Mouse (Mus musculus) macrophage (primary cell): ENCODE data around the gene Fbxl3. TPM values are rescaled to one million over a fixed set of nuclear protein-coding genes. Genes with fewer than 3 reads are reported as not detected.

ENCODE experiments used
- H3K27ac ChIP-seq: fragments of 350-480 bp; formaldehyde crosslinking; 2 replicates; pipeline ENCODE4 v1.9.0; 2021
- H3K36me3 ChIP-seq: fragments of 350-480 bp; formaldehyde crosslinking; 2 replicates; pipeline ENCODE4 v1.9.0; 2021; ENCODE audit errors: inconsistent target
- H3K4me3 ChIP-seq: fragments of 350-480 bp; formaldehyde crosslinking; 2 replicates; pipeline ENCODE4 v1.9.0; 2021; ENCODE audit errors: inconsistent target
- H3K79me2 ChIP-seq: fragments of 350-480 bp; formaldehyde crosslinking; 2 replicates; pipeline ENCODE4 v1.9.0; 2021; ENCODE audit errors: inconsistent target
- WGBS: methylation state at CpG from one replicate; pipeline ENCODE4 v1.1.7; 2026; ENCODE audit warnings: inconsistent platforms; ENCODE audit not compliant: missing documents; 5-methylcytosine and 5-hydroxymethylcytosine counted together
- polyA plus RNA-seq: library from polyadenylated mRNA; stranded (reverse); fragments of 250-400 nt; gene quantifications from 3 replicates; pipeline ENCODE4 v1.2.4, GENCODE M21; 2018; ENCODE audit warnings: inconsistent platforms

The Fbxl3 gene
- polyA plus RNA-seq, 1 experiment from 2014 or later: 27.5 TPM

DNA sequence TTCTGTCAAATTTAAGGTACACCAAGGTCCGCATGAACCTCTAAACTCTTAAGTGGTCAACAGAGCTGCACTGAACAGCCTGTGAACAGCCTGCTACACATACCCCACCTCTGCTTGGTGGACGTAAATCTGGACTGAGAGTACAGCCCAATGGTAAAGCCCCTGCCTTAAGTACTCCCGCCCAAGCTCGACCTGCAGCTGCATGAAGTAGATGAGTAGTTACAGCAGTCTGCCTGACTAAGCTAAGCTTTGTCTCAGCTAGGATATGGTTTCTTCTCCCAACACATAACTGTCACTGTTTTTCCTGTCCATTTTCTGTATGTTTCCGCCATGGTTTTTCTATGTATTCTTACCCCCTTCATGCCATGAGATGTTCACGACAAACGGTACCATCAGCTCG is 3.5 kb downstream of the Fbxl3 start:
- peaks cover 78% of the 10 kb centered on the region for H3K79me2 ChIP-seq
- no peak overlapping the region for H3K4me3 ChIP-seq
- no peak overlapping the region for H3K27ac ChIP-seq
- WGBS: 97% methylated on average over 8 of the region's 8 CpGs
- peaks cover 26% of the 10 kb centered on the region for H3K36me3 ChIP-seq

DNA sequence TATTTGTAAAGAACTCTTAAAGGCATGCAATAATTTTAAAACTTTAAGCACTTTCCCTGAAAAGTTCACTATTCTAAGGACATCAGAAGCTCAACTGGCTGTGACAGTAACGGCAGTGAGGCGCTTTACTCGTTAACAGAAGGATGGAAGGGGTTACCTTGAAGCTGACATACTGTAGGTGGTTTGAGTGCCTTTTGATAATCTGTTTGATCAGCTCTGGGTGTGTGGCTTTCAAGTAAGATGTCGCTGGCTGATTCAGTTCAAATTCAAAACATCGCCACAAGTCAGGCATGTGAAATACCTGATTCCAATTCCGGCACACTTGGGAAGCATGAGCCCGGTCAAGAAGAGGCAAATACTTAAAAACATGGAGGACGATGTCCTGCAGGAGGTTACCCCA is 4.3 kb downstream of the Fbxl3 start:
- peaks cover 86% of the 10 kb centered on the region for H3K79me2 ChIP-seq
- H3K27ac ChIP-seq: no peak overlapping the region
- H3K36me3 ChIP-seq: peaks cover 32% of the 10 kb centered on the region
- H3K4me3 ChIP-seq: no peak overlapping the region
- 96% methylated on average over 8 of the region's 8 CpGs for WGBS

DNA sequence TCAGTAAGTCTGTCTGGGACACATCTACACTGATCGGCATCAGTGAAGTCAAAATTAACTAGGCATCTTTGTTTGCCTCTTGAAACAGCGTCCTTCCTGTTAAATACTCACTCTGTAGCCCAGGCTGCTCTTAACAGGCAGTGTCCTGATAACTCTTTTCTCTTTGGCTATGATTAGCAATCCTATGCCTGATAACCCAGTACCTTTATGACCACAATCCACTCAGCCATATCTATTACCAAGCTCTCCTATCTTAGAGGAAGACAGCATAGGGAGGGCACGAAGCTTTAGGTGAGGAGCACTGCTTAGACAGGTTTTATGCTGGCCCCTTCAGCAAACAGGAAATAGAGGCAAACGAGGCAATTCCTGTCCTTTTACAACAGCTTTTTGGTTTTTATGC is 5.7 kb downstream of the Fbxl3 start:
- Histone ChIP-seq H3K79me2 (peaks cover 99% of the 10 kb centered on the region), H3K27ac (no peak overlapping the region), H3K36me3 (peaks cover 40% of the 10 kb centered on the region), H3K4me3 (no peak overlapping the region)
- WGBS: 60% methylated on average over 4 of the region's 4 CpGs

DNA sequence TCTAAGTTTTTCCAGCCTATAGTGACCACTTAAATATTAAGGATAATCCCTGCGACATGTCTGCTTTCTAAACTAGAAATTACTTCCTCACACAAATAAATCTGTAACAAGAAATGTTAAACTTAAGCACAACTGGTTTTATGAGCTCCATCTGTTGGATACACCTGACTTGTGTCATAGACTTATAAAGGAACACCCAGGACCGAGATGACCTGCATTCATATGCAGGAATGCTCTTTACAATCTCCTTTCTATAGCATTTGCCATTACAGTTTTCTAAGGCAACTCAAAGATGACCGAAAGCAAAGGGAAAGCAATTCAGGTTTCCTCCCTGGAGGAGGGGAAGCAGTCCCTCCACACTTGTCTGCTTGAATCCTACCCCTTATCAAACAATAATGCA is 6.1 kb downstream of the Fbxl3 start:
- Histone ChIP-seq H3K79me2 (peaks cover 100% of the 10 kb centered on the region), H3K27ac (no peak overlapping the region), H3K36me3 (peaks cover 44% of the 10 kb centered on the region), H3K4me3 (no peak overlapping the region)
- 98% methylated on average over 3 of the region's 3 CpGs for WGBS

DNA sequence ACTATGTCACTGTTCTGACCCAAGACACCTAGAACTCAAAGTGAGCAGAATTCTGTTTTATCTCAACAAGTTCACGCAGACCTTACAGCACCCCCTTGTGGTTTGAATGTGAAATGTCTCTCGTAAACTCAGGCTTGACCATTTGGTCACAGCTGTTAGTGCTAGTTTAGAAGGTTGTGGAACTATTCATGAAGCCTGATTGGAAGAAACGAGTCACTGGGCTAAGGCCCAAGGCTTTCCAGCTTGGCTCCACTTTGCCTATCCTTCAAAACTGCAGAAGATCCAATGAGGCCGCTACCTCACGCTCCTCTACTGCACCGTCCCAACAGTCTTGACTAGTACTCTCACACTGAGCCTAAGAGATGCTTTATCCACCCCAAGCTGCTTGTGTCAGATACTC is 10.7 kb downstream of the Fbxl3 start:
- Histone ChIP-seq H3K36me3 (peaks cover 79% of the 10 kb centered on the region), H3K79me2 (peaks cover 100% of the 10 kb centered on the region), H3K27ac (no peak overlapping the region), H3K4me3 (no peak overlapping the region)
- WGBS: 79% methylated on average over 6 of the region's 6 CpGs

DNA sequence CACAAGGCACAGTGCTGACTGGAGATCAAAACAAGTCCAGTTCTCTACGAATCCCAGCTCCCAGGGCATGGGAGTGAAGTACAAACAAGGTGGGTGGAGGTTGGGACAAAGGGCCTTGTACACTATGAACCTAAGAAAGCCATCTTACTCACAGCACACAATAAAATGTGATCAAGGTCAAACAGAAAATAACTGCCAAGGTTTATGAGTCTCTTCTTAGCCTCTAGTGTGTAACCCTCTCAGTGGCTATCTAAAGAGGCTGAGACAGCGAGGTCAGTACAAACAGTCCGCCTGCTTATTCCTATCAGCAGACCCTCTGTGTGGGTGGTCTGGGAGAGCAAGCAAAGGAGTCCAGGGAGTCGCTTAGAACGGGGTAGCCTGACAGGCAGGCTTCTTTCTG is 11.5 kb downstream of the Fbxl3 start:
- WGBS: 94% methylated on average over 5 of the region's 5 CpGs
- no peak overlapping the region for H3K4me3 ChIP-seq
- H3K36me3 ChIP-seq: peaks cover 84% of the 10 kb centered on the region
- H3K27ac ChIP-seq: no peak overlapping the region
- H3K79me2 ChIP-seq: peaks cover 100% of the 10 kb centered on the region

DNA sequence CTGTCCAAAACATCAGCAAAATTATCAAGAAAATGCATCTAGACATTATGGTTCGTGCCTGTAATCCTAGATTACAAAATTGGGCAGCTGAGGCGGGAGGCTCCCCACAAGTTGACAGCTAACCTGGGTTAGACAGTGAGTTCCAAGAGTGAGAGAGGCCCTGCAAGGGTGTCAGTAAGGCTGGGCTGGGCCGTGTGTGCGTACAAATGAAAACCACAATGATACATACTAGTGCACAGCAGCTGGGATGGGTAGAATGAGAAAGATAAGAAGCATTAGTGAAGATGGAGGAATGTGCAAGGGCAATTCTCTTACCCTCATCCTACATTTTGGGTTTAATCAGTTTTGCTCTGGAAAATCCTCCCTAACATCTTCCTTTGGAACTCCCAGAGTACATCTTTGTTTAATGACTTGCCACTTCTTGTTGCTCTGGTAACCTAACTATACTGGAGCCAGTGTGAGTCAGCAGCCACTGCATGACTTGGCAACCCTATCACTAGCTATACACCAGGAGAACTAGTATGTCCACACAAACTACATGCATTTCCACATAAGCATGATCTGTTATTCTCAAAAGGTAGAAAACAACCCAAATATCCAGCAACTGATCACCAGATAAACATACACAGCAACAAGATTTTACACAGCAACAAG is 12.6 kb downstream of the Fbxl3 start:
- WGBS: 96% methylated on average over 4 of the region's 4 CpGs
- H3K79me2 ChIP-seq: peaks cover 100% of the 10 kb centered on the region
- H3K36me3 ChIP-seq: peaks cover 84% of the 10 kb centered on the region
- H3K4me3 ChIP-seq: no peak overlapping the region
- H3K27ac ChIP-seq: no peak overlapping the region

DNA sequence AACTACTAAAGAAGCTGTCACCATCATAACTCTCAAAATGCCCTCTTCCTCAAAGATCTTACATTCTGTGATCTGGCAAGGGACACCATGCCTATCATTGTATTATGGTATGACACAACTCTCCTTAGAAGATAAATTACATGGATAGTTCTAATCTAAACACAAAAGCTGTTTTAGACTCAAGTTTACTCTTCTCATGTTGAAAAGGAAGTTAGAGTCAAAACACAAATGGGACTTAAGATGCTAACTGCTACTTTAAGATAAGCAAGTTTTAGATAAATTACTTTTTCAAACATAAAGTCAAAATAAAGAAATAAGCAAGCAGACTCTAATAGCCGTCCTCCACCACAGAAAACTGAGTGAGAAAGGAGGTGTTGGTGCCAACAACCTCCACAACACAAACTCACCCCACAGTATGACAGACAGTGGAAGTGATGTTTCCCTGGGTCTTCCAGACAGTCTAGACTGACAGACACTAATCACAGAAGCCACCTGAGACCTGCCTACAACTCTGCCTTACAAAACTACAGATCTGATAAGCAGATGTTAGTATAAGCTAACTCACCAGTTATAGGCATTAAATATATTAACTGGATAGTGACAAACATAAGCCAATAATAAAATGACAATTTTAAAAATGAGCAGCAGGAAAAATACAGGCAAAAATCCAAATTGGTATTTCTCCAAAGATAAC is 13.4 kb downstream of the Fbxl3 start:
- WGBS: 100% methylated on average over 1 of the region's 1 CpGs
- H3K27ac ChIP-seq: no peak overlapping the region
- H3K36me3 ChIP-seq: peaks cover 80% of the 10 kb centered on the region
- H3K79me2 ChIP-seq: peaks cover 100% of the 10 kb centered on the region
- H3K4me3 ChIP-seq: no peak overlapping the region

DNA sequence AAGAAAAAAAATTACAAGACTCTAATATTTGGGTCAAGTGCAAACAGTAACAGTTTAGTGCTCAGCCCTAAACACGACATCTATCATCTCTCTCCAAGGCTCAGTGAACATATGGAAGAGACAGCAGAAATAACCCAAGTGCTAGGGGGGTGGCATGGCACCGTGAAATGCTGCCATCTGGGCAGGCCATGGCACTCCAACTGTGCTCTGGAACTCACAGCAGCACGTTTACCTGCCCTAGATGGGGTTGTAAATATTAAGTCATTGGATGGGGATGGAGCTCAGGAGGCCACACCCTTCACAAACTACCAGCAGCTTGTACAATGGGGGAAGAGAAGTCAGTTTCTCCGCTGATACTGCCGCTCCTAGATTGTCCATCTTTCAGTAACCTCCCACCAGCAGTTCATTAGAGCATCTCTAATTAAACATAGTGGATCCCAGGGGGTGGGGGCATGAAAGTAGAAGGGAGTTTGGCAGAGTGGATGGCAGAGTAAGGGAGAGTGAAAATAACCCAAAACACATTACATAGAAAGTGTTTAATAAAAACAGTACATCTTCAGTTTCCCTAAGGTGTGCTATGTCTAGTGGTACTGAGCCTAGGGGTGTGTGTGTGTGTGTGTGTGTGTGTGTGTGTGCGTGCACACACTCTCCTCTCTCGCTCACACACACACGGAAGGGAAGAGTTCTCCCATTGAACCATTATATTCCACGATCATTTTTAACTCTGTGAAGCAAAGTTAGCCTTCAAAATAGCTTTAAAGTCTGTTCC is 20.0 kb downstream of the Fbxl3 start:
- Histone ChIP-seq H3K4me3 (no peak overlapping the region), H3K36me3 (peaks cover 61% of the 10 kb centered on the region), H3K27ac (no peak overlapping the region), H3K79me2 (peaks cover 96% of the 10 kb centered on the region)
- whole genome bisulfite sequencing: 94% methylated on average over 7 of the region's 9 CpGs

DNA sequence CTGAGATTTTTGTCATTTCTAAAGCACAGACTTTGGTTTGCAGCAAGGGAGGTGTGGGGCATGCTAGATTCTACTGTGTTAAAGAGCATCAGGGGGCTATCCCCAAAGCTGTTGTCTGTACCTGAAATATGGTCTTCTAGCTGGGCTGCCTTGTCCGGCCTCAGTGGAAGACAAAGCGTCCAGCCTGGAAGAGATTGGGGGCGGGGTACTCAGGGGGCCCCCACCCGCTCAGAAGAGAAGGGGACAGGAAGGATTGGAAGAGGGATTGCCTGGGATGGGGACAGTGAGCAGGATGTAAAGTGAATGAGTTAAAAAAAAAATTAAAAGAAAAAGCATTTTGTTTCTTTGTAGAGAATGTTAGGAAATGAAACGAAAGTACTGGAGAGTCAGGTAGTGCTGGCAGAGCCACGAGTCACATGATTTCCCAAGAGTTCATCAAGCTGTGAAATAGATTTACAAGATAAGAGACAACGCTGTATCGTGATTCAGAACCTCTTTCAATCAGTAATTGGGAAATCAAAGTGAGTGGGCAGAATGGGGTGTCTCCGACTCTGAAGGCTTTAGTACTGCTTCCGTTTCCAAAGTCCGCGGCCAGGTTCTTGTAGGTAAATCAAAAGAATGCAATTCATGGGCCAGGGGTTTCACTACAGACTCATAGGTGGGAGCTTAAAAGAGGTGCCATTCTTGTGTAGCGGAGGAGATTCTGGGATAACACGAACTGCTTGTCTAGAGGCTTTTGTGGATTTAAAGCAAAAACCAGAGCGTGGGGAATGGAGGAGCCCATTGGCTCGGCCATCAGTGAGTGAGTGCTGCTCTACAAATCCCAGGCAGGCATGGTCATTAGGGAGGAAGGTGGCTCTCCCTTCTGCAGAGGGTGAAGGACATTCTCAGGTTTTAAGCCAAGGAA is 21.1 kb downstream of the Fbxl3 start:
- no peak overlapping the region for H3K27ac ChIP-seq
- H3K79me2 ChIP-seq: peaks cover 96% of the 10 kb centered on the region
- H3K4me3 ChIP-seq: no peak overlapping the region
- WGBS: 82% methylated on average over 16 of the region's 16 CpGs
- H3K36me3 ChIP-seq: peaks cover 61% of the 10 kb centered on the region

DNA sequence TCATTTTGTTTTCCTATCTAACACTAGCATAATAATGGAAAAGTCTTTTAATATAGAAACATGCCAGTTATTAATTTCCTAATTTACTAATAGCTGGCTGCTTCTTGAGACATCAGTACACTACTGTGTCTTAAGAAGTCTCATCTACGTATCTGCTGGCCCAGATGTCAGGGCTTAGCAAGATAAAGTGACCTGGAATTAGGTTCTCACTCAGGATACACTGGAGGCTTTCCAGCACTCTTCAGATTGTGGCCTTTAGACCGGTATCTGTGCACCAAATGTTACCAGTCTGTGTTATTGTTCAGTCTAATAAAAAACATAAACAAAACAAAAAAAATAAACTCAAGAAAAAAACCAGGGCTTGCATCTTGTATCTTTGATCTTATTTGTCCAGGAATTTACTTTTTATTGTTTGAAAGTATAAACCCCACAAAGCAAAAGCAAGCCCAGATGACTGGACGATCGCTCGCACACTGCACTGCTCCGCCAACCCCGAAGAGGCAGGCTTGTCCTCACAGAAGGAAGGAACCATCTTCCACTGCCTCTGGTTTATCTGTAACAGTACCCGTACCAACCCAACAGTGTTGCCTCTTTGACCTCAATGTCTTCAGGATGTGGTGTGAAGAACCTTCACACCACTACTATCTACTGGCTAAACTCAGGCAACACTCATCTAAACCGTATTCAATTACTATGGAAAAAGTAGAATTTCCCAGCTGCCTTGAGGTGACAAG is 21.9 kb downstream of the Fbxl3 start:
- no peak overlapping the region for H3K27ac ChIP-seq
- 91% methylated on average over 9 of the region's 9 CpGs for WGBS
- peaks cover 61% of the 10 kb centered on the region for H3K36me3 ChIP-seq
- peaks cover 96% of the 10 kb centered on the region for H3K79me2 ChIP-seq
- H3K4me3 ChIP-seq: no peak overlapping the region

DNA sequence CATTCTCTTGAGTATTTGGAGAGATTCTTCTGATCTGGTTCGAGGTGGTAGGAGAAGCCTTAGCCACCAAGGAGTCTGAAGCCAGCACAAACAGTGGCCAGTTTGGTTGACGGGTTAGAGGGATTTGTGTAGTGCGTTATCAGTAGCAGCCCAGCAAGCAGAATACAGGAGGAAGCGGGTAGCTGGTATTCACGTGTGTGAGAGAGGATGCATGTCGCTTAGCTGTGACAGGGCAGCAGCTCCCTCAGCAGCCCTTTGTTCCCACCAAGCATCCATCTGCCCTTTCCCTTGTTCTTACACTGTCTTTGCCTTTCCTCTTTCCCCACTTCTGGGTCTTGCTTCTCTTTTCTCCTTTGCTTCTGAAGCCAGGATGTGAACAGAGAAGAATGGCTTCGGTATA is 24.2 kb downstream of the Fbxl3 start:
- peaks cover 63% of the 10 kb centered on the region for H3K36me3 ChIP-seq

DNA sequence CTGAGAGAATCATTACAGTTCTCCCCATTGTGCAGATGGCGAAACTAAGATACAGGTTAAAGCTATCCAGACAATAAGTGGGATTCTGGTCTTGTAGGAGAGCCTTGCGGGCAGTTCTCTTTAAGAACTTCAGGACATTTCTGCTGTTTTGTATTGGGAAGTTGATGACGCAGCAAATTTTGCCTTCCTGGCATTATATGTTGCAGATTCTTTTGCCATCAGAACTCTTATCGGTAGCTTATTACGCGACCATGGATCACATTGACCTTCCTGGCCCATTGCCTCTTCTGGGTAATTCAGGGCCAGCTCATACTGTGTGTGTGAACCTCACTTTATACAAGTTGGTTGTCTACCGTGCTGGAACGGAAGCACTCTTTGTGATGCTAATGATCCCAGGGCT is 25.5 kb downstream of the Fbxl3 start:
- Histone ChIP-seq H3K36me3 (peaks cover 63% of the 10 kb centered on the region), H3K27ac (no peak overlapping the region), H3K79me2 (peaks cover 80% of the 10 kb centered on the region), H3K4me3 (no peak overlapping the region)
- 97% methylated on average over 8 of the region's 8 CpGs for WGBS

More for the DNA sequence above, 24.2 kb downstream of the Fbxl3 start:
- 87% methylated on average over 7 of the region's 7 CpGs for WGBS
- no peak overlapping the region for H3K4me3 ChIP-seq
- peaks cover 93% of the 10 kb centered on the region for H3K79me2 ChIP-seq
- H3K27ac ChIP-seq: no peak overlapping the region

DNA sequence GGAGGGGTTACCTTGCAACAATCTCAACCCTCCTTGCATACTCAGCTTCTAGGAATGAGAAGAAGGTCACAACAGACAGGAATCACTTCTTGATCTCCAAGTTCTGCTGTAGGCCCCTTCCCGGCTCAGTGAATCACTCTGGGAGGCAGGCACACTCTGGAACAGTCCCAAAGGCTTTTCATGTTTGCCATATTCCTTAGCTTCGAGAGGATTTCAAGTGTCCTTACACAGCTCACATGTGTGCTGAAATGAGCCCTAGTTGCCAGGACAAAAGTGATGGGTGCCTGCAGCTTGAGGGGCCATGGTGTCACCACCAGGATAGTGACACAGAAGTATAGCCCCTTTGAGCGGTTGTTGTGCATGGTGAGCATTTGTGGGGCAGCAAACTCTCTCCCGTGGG is 26.6 kb downstream of the Fbxl3 start:
- Histone ChIP-seq H3K4me3 (no peak overlapping the region), H3K27ac (no peak overlapping the region), H3K36me3 (peaks cover 59% of the 10 kb centered on the region), H3K79me2 (peaks cover 71% of the 10 kb centered on the region)
- WGBS: 90% methylated on average over 4 of the region's 4 CpGs
